Mouse (Mus musculus): ENCODE measurements at regions not wholly inside any gene's neighbourhood (a gene's known extent, or its start where the extent isn't known, plus 50 kb on each side); places are given as distances from the start of the nearest gene placed in this dataset.

GRCm38 (mm10) chr13:50322512-50322911 lies 72.4 kb upstream of the Gm906 start:
- TF ChIP-seq CTCF (IDR thresholded peaks at IDR 0.05; ENCODE audit: low read depth) (peak; percentile 39), EP300 (IDR thresholded peaks at IDR 0.05; ENCODE audit: low read depth) (no peak)
